Mouse (Mus musculus) thymus, adult 2 months (tissue): ENCODE data around the gene Rpl18. TPM values are rescaled to one million over a fixed set of nuclear protein-coding genes. Genes with fewer than 3 reads are reported as not detected.

ENCODE experiments used
- DNase-seq: peaks from one replicate; pipeline ENCODE4 v3.0.0; 2021
- H3K27ac ChIP-seq: fragments of 200-500 bp; 2 replicates; pipeline ENCODE4 v1.5.1; 2012; ENCODE audit warnings: low read length, control low read depth; ENCODE audit not compliant: control insufficient read depth, insufficient read depth
- H3K27me3 ChIP-seq: fragments of 200-500 bp; 2 replicates; pipeline ENCODE4 v1.6.1; 2012; ENCODE audit warnings: mild to moderate bottlenecking, low read length, moderate library complexity, mixed read lengths; ENCODE audit not compliant: control insufficient read depth, insufficient read depth
- H3K36me3 ChIP-seq: fragments of 200-500 bp; 2 replicates; pipeline ENCODE4 v1.6.1; 2012; ENCODE audit warnings: mild to moderate bottlenecking, low read length, moderate library complexity; ENCODE audit not compliant: control insufficient read depth, insufficient read depth
- H3K4me1 ChIP-seq: fragments of 200-500 bp; replicated peaks from 2 replicates; pipeline ENCODE4 v1.6.1; 2012; ENCODE audit warnings: low read length; ENCODE audit not compliant: control insufficient read depth, insufficient read depth
- H3K4me3 ChIP-seq: fragments of 200-500 bp; 2 replicates; pipeline ENCODE4 v1.5.1; 2012; ENCODE audit warnings: mild to moderate bottlenecking, low read length, control low read depth, moderate library complexity; ENCODE audit not compliant: control insufficient read depth, insufficient read depth
- CTCF ChIP-seq: fragments of 200-500 bp; IDR thresholded peaks from 2 replicates; pipeline ENCODE4 v1.5.1; 2012; ENCODE audit warnings: mild to moderate bottlenecking, control low read depth, low read length, moderate library complexity, borderline replicate concordance; ENCODE audit not compliant: control insufficient read depth, poor library complexity, insufficient read depth; ENCODE audit errors: extremely low read depth
- POLR2A ChIP-seq: fragments of 200-500 bp; IDR thresholded peaks from 2 replicates; pipeline ENCODE4 v1.6.1; 2012; ENCODE audit warnings: mild to moderate bottlenecking, low read length, control low read depth, moderate library complexity; ENCODE audit not compliant: control insufficient read depth, poor library complexity, insufficient read depth; ENCODE audit errors: extremely low read depth
- WGBS: fragments of 180-500 bp; shearing (Covaris S2); methylation state at CpG from one replicate; pipeline ENCODE4 v1.1.7; 2018; 5-methylcytosine and 5-hydroxymethylcytosine counted together
- polyA plus RNA-seq: library from polyadenylated mRNA; depleted of rRNA; stranded (reverse); fragments of >200 nt; gene quantifications from 2 replicates; pipeline ENCODE4 v1.2.3, GENCODE M21; 2012

Rpl18 gene
- polyA plus RNA-seq, 1 experiment, result 2,384 TPM

GRCm38 (mm10) chr7:45748110-45748509 lies 32.9 kb downstream of the Rpl18 start:
- Histone ChIP-seq H3K27ac (no peak overlapping the region), H3K36me3 (no peaks in the 10 kb centered on the region), H3K27me3 (no peaks in the 10 kb centered on the region), H3K4me3 (no peak overlapping the region), H3K4me1 (no peaks in the 10 kb centered on the region)
- DNase-seq, result no peak
- 89% methylated on average over 7 of the region's 7 CpGs for whole genome bisulfite sequencing
- TF ChIP-seq CTCF (no peak), POLR2A (no peak)

GRCm38 (mm10) chr7:45749401-45749800 lies 34.1 kb downstream of the Rpl18 start:
- no peaks in the 10 kb centered on the region for H3K36me3 ChIP-seq
- no peak for DNase-seq
- WGBS, result 69% methylated on average over 10 of the region's 10 CpGs
- H3K4me3 ChIP-seq, result no peak overlapping the region
- H3K4me1 ChIP-seq, result no peaks in the 10 kb centered on the region
- no peak overlapping the region for H3K27ac ChIP-seq
- TF ChIP-seq POLR2A (no peak), CTCF (no peak)
- H3K27me3 ChIP-seq, result no peaks in the 10 kb centered on the region

- WGBS, result 96% methylated on average over 9 of the region's 9 CpGs
- no peak for DNase-seq
- H3K36me3 ChIP-seq, result no peaks in the 10 kb centered on the region
These were observed 34.9 kb downstream of the Rpl18 start for GRCm38 (mm10) chr7:45750162-45750561.

GRCm38 (mm10) chr7:45755703-45756102 lies 40.4 kb downstream of the Rpl18 start:
- peaks cover 15% of the 10 kb centered on the region for H3K4me1 ChIP-seq
- no peak overlapping the region for H3K27ac ChIP-seq
- DNase-seq, result no peak
- no peaks in the 10 kb centered on the region for H3K27me3 ChIP-seq
- TF ChIP-seq CTCF (no peak), POLR2A (no peak)
- H3K4me3 ChIP-seq, result no peak overlapping the region
- H3K36me3 ChIP-seq, result no peaks in the 10 kb centered on the region
- WGBS, result 91% methylated on average over 6 of the region's 6 CpGs

More at GRCm38 (mm10) chr7:45750162-45750561, 34.9 kb downstream of the Rpl18 start:
- H3K4me3 ChIP-seq, result no peak overlapping the region
- TF ChIP-seq CTCF, result no peak
- TF ChIP-seq POLR2A, result no peak
- no peaks in the 10 kb centered on the region for H3K4me1 ChIP-seq
- H3K27me3 ChIP-seq, result no peaks in the 10 kb centered on the region
- no peak overlapping the region for H3K27ac ChIP-seq

DNA sequence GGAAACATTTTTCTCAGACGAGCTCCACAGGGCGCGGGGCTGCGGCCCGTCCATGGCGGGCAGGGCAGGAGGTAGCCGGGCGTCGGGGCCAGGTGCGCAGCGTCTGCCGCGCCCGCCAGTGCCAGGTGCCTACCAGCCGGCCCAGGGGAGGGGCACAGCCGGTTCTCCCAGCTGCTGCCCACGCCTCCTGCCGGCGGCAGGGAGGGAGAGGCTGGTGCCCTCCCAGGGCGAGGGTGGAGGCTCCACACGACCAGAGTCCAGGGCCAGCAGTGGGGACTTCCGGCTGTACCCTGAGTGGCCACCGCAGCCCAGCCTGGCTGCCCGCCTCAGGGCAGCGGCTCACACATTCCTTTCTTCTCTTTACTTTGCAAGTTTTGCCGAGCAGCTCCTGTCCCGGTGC lies 44.1 kb downstream of the Rpl18 start:
- H3K4me1 ChIP-seq, result peaks cover 15% of the 10 kb centered on the region
- WGBS, result 26% methylated on average over 27 of the region's 27 CpGs
- H3K4me3 ChIP-seq, result no peak overlapping the region
- DNase-seq, result peak; percentile 41
- TF ChIP-seq POLR2A, result no peak
- TF ChIP-seq CTCF, result 0 out of 2 replicates have a peak, but pooled peaks have one; percentile 41
- no peaks in the 10 kb centered on the region for H3K36me3 ChIP-seq
- no peaks in the 10 kb centered on the region for H3K27me3 ChIP-seq
- no peak overlapping the region for H3K27ac ChIP-seq

- H3K27ac ChIP-seq, result no peak overlapping the region
- no peaks in the 10 kb centered on the region for H3K27me3 ChIP-seq
- no peak for DNase-seq
- no peaks in the 10 kb centered on the region for H3K36me3 ChIP-seq
- TF ChIP-seq POLR2A (no peak), CTCF (no peak)
- peaks cover 15% of the 10 kb centered on the region for H3K4me1 ChIP-seq
- H3K4me3 ChIP-seq, result no peak overlapping the region
- 37% methylated on average over 5 of the region's 5 CpGs for WGBS
These were observed 44.9 kb downstream of the Rpl18 start for GRCm38 (mm10) chr7:45760151-45760550.

DNA sequence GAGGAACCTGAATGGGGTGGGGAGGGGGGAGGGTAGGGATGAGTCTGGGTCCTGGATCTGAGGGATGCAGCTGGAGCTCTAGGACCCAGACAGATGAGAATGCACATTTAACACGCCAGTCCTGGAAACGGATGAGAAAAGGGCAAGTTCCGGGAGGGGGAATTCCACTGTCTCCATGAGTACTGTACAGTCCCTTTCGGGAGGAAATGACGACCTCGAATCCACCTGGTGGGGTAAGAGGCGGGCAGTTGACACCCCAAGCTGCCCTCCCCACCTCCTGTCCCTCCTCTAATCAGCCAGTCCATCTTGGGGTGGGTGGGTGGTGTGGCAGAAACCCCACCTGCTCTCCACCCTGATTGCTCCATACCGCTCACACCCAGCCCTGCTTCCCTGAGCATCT lies 50.7 kb downstream of the Rpl18 start:
- no peak overlapping the region for H3K27ac ChIP-seq
- no peaks in the 10 kb centered on the region for H3K27me3 ChIP-seq
- H3K4me3 ChIP-seq, result no peak overlapping the region
- DNase-seq, result no peak
- 67% methylated on average over 8 of the region's 8 CpGs for WGBS
- no peaks in the 10 kb centered on the region for H3K4me1 ChIP-seq
- no peak for TF ChIP-seq CTCF
- TF ChIP-seq POLR2A, result no peak
- no peaks in the 10 kb centered on the region for H3K36me3 ChIP-seq
